Comparison of ENCODE assay signal across 8 mouse cellular contexts in genomic region chr6:29166196-29166595, GRCm38 (mm10). TPM values are rescaled to one million over a fixed set of nuclear protein-coding genes. Genes with fewer than 3 reads are reported as not detected.
DNase-seq lines count a peak whose midpoint lies in the region; ATAC-seq lines count a peak whose summit lies in the region.

No protein-coding gene starts in this region.

- H3K9me3 ChIP-seq in midbrain, embryonic 15.5 days, result no peaks in the 10 kb centered on the region
- no peaks in the 10 kb centered on the region for H3K9me3 ChIP-seq in midbrain, embryonic 11.5 days (ENCODE audit: control insufficient read depth, low read length)
- H3K9me3 ChIP-seq in hindbrain, embryonic 15.5 days, result no peaks in the 10 kb centered on the region

- peak; percentile 62 for DNase-seq in adrenal gland, postnatal 10 days
- DNase-seq in adrenal gland, adult 18-20 months (ENCODE audit: low spot score in 2 of 2), result no peak
- DNase-seq in midbrain, embryonic 11.5 days (ENCODE audit: low spot score, missing footprints), result no peak
- DNase-seq in cerebellum, postnatal 36 days, result peak; percentile 39 to 52
- no peak for DNase-seq in c-Kit-positive CD71-positive TER-119-positive erythroid progenitor cells, embryonic 14.5 days (ENCODE audit: low spot score)

- WGBS in midbrain, embryonic 15.5 days, result 10% methylated on average over 1 of the region's 1 CpGs
- 28% methylated on average over 1 of the region's 1 CpGs for WGBS in midbrain, embryonic 11.5 days
- 3% methylated on average over 1 of the region's 1 CpGs for WGBS in hindbrain, embryonic 15.5 days

- H3K9ac ChIP-seq in midbrain, embryonic 15.5 days, result no peak overlapping the region; the same call in 1 of the 2 replicates
- no peak overlapping the region for H3K9ac ChIP-seq in midbrain, embryonic 11.5 days (ENCODE audit: low read length)
- no peak overlapping the region for H3K9ac ChIP-seq in hindbrain, embryonic 15.5 days

- H3K4me1 ChIP-seq in midbrain, embryonic 15.5 days, result peaks cover 43% of the 10 kb centered on the region
- H3K4me1 ChIP-seq in midbrain, embryonic 11.5 days (ENCODE audit: control insufficient read depth, insufficient read depth, low read length), result peaks cover 20% of the 10 kb centered on the region
- peaks cover 37% of the 10 kb centered on the region for H3K4me1 ChIP-seq in hindbrain, embryonic 15.5 days (replicated peaks)

- H3K4me3 ChIP-seq in midbrain, embryonic 15.5 days, result no peak overlapping the region
- no peak overlapping the region for H3K4me3 ChIP-seq in midbrain, embryonic 11.5 days (ENCODE audit: low read depth, low read length)
- no peak overlapping the region for H3K4me3 ChIP-seq in hindbrain, embryonic 15.5 days

- peak; percentile 40 for ATAC-seq in midbrain, embryonic 15.5 days (replicated peaks)
- no peak; the same call in 1 of the 2 replicates for ATAC-seq in midbrain, embryonic 11.5 days (ENCODE audit: low FRiP score)
- ATAC-seq in hindbrain, embryonic 15.5 days (ENCODE audit: low FRiP score, low read depth), result peak; percentile 61
- ATAC-seq in megakaryocyte, adult 5-6 weeks (ENCODE audit: poor library complexity, severe bottlenecking), result 0 out of 2 replicates have a peak, but pooled peaks have one; percentile 11

- H3K27ac ChIP-seq in midbrain, embryonic 15.5 days, result no peak overlapping the region
- no peak overlapping the region for H3K27ac ChIP-seq in midbrain, embryonic 11.5 days (ENCODE audit: low read depth, low read length)
- H3K27ac ChIP-seq in hindbrain, embryonic 15.5 days (replicated peaks), result no peak overlapping the region

- H3K36me3 ChIP-seq in midbrain, embryonic 15.5 days (replicated peaks), result no peaks in the 10 kb centered on the region
- no peaks in the 10 kb centered on the region for H3K36me3 ChIP-seq in midbrain, embryonic 11.5 days (ENCODE audit: control insufficient read depth, insufficient read depth, low read length)
- no peaks in the 10 kb centered on the region for H3K36me3 ChIP-seq in hindbrain, embryonic 15.5 days

- no peak overlapping the region for H3K4me2 ChIP-seq in midbrain, embryonic 15.5 days
- no peak overlapping the region for H3K4me2 ChIP-seq in midbrain, embryonic 11.5 days
- no peak overlapping the region for H3K4me2 ChIP-seq in hindbrain, embryonic 15.5 days

- peaks cover 35% of the 10 kb centered on the region for H3K27me3 ChIP-seq in midbrain, embryonic 15.5 days (replicated peaks)
- peaks cover 35% of the 10 kb centered on the region for H3K27me3 ChIP-seq in midbrain, embryonic 11.5 days (ENCODE audit: control insufficient read depth, insufficient read depth, low read length)
- peaks cover 14% of the 10 kb centered on the region for H3K27me3 ChIP-seq in hindbrain, embryonic 15.5 days

RNA-seq across cellular contexts. Expression of gene Rbm28, which starts 1.4 kb away (rescaled TPM):
- total RNA-seq in adrenal gland, postnatal 10 days (2021), result 10 to 100 TPM; 21.4 to 29.1 TPM
- 10 to 100 TPM; 32.4 to 34.3 TPM for total RNA-seq in adrenal gland, adult 18-20 months (2021)
- polyA plus RNA-seq in midbrain, embryonic 15.5 days (2015; fragmentation: Nextera tagmentation; extraction: Ambion mirVana), result 38.9 and 46.9 TPM in 2 replicates
- polyA plus RNA-seq in midbrain, embryonic 11.5 days (2014; fragmentation: Nextera tagmentation; extraction: Ambion mirVana), result 60.5 and 64.4 TPM in 2 replicates
- polyA plus RNA-seq in hindbrain, embryonic 15.5 days (2015; fragmentation: Nextera tagmentation; extraction: Ambion mirVana), result 40.3 and 43.2 TPM in 2 replicates
- total RNA-seq in megakaryocyte, adult 5-6 weeks (2015), result 29.2 and 29.6 TPM in 2 replicates
- total RNA-seq in megakaryocyte, adult 5-6 weeks (2017), result 27.3 and 33.9 TPM in 2 replicates

RNA-seq across cellular contexts. Expression of gene Prrt4, which starts 13.2 kb away (rescaled TPM):
- total RNA-seq in adrenal gland, postnatal 10 days (2021), result 1 to 10 TPM; 4.2 to 5.6 TPM
- total RNA-seq in adrenal gland, adult 18-20 months (2021), result 1 to 10 TPM; 1.3 to 3.9 TPM
- 9.8 and 10.7 TPM in 2 replicates for polyA plus RNA-seq in midbrain, embryonic 15.5 days (2015; fragmentation: Nextera tagmentation; extraction: Ambion mirVana)
- 0.53 and 0.58 TPM in 2 replicates for polyA plus RNA-seq in midbrain, embryonic 11.5 days (2014; fragmentation: Nextera tagmentation; extraction: Ambion mirVana)
- 11.6 and 13.6 TPM in 2 replicates for polyA plus RNA-seq in hindbrain, embryonic 15.5 days (2015; fragmentation: Nextera tagmentation; extraction: Ambion mirVana)
- total RNA-seq in megakaryocyte, adult 5-6 weeks (2015), result not detected in 2 replicates
- not detected in 2 replicates for total RNA-seq in megakaryocyte, adult 5-6 weeks (2017)

RNA-seq across cellular contexts. Expression of gene Impdh1, which starts 50.0 kb away (rescaled TPM):
- 100 to 1,000 TPM; 351 to 403 TPM for total RNA-seq in adrenal gland, postnatal 10 days (2021)
- total RNA-seq in adrenal gland, adult 18-20 months (2021), result 10 to 100 TPM; 49.6 to 63.7 TPM
- polyA plus RNA-seq in midbrain, embryonic 15.5 days (2015; fragmentation: Nextera tagmentation; extraction: Ambion mirVana), result 59.3 and 63.4 TPM in 2 replicates
- 36.9 and 42.0 TPM in 2 replicates for polyA plus RNA-seq in midbrain, embryonic 11.5 days (2014; fragmentation: Nextera tagmentation; extraction: Ambion mirVana)
- polyA plus RNA-seq in hindbrain, embryonic 15.5 days (2015; fragmentation: Nextera tagmentation; extraction: Ambion mirVana), result 68.3 and 71.7 TPM in 2 replicates
- total RNA-seq in megakaryocyte, adult 5-6 weeks (2015), result 7.8 and 12.0 TPM in 2 replicates
- total RNA-seq in megakaryocyte, adult 5-6 weeks (2017), result 9.0 and 11.6 TPM in 2 replicates

Comparison
In these comparisons a context has a peak if more than half of its experiments do, and no peak if none do; other contexts are left out.
1. DNase-seq: peak in adrenal gland, postnatal 10 days (single experiment) and cerebellum, postnatal 36 days (2 of 2); none in adrenal gland, adult 18-20 months (0 of 2), midbrain, embryonic 11.5 days (single experiment) and c-Kit-positive CD71-positive TER-119-positive erythroid progenitor cells, embryonic 14.5 days (single experiment).
2. RNA of gene Impdh1, which starts 50.0 kb away (total RNA-seq): 351 to 403 TPM in adrenal gland, postnatal 10 days; 49.6 to 63.7 TPM in adrenal gland, adult 18-20 months and 7.8 to 12.0 TPM in megakaryocyte, adult 5-6 weeks; every median in the first group is over 4 times any median in the second.